Mouse (Mus musculus) c-Kit-negative CD71-positive TER-119-positive erythroid progenitor cells, embryonic 14.5 days (primary cell): ENCODE measurements around the gene Nav1.

Experiments
- DNase-seq: peaks from one replicate; pipeline ENCODE4 v3.0.0-alpha.2; 2013; ENCODE audit warnings: low read depth, low spot score

Gene Nav1

GRCm38 (mm10) chr1:135607019-135607418 is at the start of gene Nav1:
Gene Nav1, minus strand, starts transcription at chr1:135607295.
- no peak for DNase-seq

- DNase-seq: no peak
Measured at GRCm38 (mm10) chr1:135653909-135654308, 46.8 kb upstream of the Nav1 start.

- DNase-seq: no peak
Measured at GRCm38 (mm10) chr1:135645459-135646195, 38.5 kb upstream of the Nav1 start.

GRCm38 (mm10) chr1:135644110-135644509 is 37.0 kb upstream of the Nav1 start:
- DNase-seq: no peak

GRCm38 (mm10) chr1:135643691-135644090 is 36.6 kb upstream of the Nav1 start:
- DNase-seq: no peak

GRCm38 (mm10) chr1:135639853-135640252 is 32.8 kb upstream of the Nav1 start:
- DNase-seq: no peak

- no peak for DNase-seq
Measured at GRCm38 (mm10) chr1:135639093-135639492, 32.0 kb upstream of the Nav1 start.

GRCm38 (mm10) chr1:135637574-135638008 is 30.5 kb upstream of the Nav1 start:
- DNase-seq: no peak

- no peak for DNase-seq
Measured at GRCm38 (mm10) chr1:135636111-135636511, 29.0 kb upstream of the Nav1 start.

GRCm38 (mm10) chr1:135635323-135636064 is 28.4 kb upstream of the Nav1 start:
- no peak for DNase-seq

GRCm38 (mm10) chr1:135634791-135635190 is 27.7 kb upstream of the Nav1 start:
- DNase-seq: no peak

- no peak for DNase-seq
Measured at GRCm38 (mm10) chr1:135633884-135634283, 26.8 kb upstream of the Nav1 start.

- no peak for DNase-seq
Measured at GRCm38 (mm10) chr1:135633478-135633877, 26.4 kb upstream of the Nav1 start.

GRCm38 (mm10) chr1:135632199-135632598 is 25.1 kb upstream of the Nav1 start:
- DNase-seq: no peak

- DNase-seq: no peak
Measured at GRCm38 (mm10) chr1:135631515-135631914, 24.4 kb upstream of the Nav1 start.

GRCm38 (mm10) chr1:135629846-135630245 is 22.8 kb upstream of the Nav1 start:
- no peak for DNase-seq

- no peak for DNase-seq
Measured at GRCm38 (mm10) chr1:135626218-135626617, 19.1 kb upstream of the Nav1 start.

- no peak for DNase-seq
Measured at GRCm38 (mm10) chr1:135625741-135626140, 18.6 kb upstream of the Nav1 start.

- DNase-seq: no peak
Measured at GRCm38 (mm10) chr1:135624646-135625045, 17.6 kb upstream of the Nav1 start.

GRCm38 (mm10) chr1:135623136-135623535 is 16.0 kb upstream of the Nav1 start:
- no peak for DNase-seq

- DNase-seq: no peak
Measured at GRCm38 (mm10) chr1:135621307-135621706, 14.2 kb upstream of the Nav1 start.

GRCm38 (mm10) chr1:135619932-135620391 is 12.9 kb upstream of the Nav1 start:
- DNase-seq: no peak

- DNase-seq: no peak
Measured at GRCm38 (mm10) chr1:135619130-135619529, 12.0 kb upstream of the Nav1 start.
